Mouse (Mus musculus): ENCODE measurements around the gene Ptpn13.

The Ptpn13 gene

GRCm38 (mm10) chr5:103423305-103423926 lies 1.6 kb upstream of the Ptpn13 start:
- no peak for DNase-seq

- no peak for DNase-seq
Observed at GRCm38 (mm10) chr5:103423927-103424315, 1.1 kb upstream of the Ptpn13 start.

- DNase-seq: peak; percentile 58 to 66
Observed at GRCm38 (mm10) chr5:103425363-103426031, 505 bp downstream of the Ptpn13 start.

GRCm38 (mm10) chr5:103426250-103426649 lies 1.3 kb downstream of the Ptpn13 start:
- no peak for DNase-seq

GRCm38 (mm10) chr5:103430986-103431385 lies 6.0 kb downstream of the Ptpn13 start:
- DNase-seq: no peak

GRCm38 (mm10) chr5:103431479-103431878 lies 6.5 kb downstream of the Ptpn13 start:
- no peak for DNase-seq

GRCm38 (mm10) chr5:103436039-103436944 lies 11.3 kb downstream of the Ptpn13 start:
- peak; percentile 62 to 73 for DNase-seq

GRCm38 (mm10) chr5:103437714-103438113 lies 12.7 kb downstream of the Ptpn13 start:
- no peak for DNase-seq

- no peak for DNase-seq
Observed at GRCm38 (mm10) chr5:103439171-103439570, 14.2 kb downstream of the Ptpn13 start.

- DNase-seq: no peak
Observed at GRCm38 (mm10) chr5:103440418-103441276, 15.7 kb downstream of the Ptpn13 start.

GRCm38 (mm10) chr5:103441706-103442105 lies 16.7 kb downstream of the Ptpn13 start:
- DNase-seq: no peak

GRCm38 (mm10) chr5:103442269-103442688 lies 17.3 kb downstream of the Ptpn13 start:
- no peak for DNase-seq

GRCm38 (mm10) chr5:103442921-103443320 lies 17.9 kb downstream of the Ptpn13 start:
- DNase-seq: no peak

GRCm38 (mm10) chr5:103445383-103445782 lies 20.4 kb downstream of the Ptpn13 start:
- DNase-seq: no peak

- no peak for DNase-seq
Observed at GRCm38 (mm10) chr5:103447806-103448416, 22.9 kb downstream of the Ptpn13 start.

- DNase-seq: no peak
Observed at GRCm38 (mm10) chr5:103448470-103448869, 23.5 kb downstream of the Ptpn13 start.

- DNase-seq: no peak
Observed at GRCm38 (mm10) chr5:103450663-103451062, 25.7 kb downstream of the Ptpn13 start.

GRCm38 (mm10) chr5:103453361-103454140 lies 28.6 kb downstream of the Ptpn13 start:
- no peak for DNase-seq

GRCm38 (mm10) chr5:103456794-103457193 lies 31.8 kb downstream of the Ptpn13 start:
- DNase-seq: no peak

- no peak for DNase-seq
Observed at GRCm38 (mm10) chr5:103458411-103458810, 33.4 kb downstream of the Ptpn13 start.

- DNase-seq: no peak
Observed at GRCm38 (mm10) chr5:103458959-103459675, 34.1 kb downstream of the Ptpn13 start.

Data from lung, postnatal 4 days (tissue).